ENCODE assay signal across 14 mouse cellular contexts in the genomic region with DNA sequence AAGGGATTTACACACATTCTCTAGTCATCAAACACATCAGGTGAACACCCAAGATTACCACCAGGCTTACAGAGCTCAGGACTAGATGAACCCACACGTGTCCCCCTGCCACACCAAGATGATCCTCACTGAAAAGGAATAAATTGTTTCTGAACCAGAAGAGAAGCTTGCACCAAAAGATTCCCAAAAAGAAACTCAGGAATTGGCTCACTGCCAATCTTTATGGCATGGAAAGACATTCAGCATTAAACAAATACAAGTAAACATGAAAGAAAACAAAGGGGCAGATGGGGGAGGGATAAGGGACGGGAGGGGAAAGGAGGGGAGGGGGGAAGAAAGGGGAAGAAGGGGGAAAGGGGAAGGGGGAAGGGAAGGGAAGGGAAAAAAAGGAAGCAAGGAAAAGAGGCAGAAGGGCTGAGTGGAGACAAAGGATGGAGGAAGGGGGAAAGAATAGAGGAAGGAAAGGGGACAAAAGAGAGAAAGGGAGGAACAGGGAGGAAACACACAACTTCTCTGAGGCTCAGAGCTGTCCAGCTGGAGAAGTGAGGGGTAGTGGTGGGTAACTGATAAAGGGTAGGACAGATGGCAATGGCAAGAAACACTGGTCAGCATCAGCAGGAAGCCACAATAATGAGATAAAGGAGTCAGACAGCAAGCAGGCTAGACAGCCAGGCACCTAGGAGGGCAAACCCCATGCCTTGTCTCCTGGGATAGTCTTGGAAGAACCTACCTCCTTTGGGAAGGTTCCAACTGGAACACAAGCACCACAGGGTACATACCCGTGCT. TPM values are rescaled to one million over a fixed set of nuclear protein-coding genes. Genes with fewer than 3 reads are reported as not detected.
A peak's percentile ranks its signal among the peaks of the same experiment; 100 is the strongest.
DNase-seq lines count a peak whose midpoint lies in the region; ATAC-seq and TF ChIP-seq lines count a peak whose summit lies in the region.
"Had no signal": no experiment of that assay in that cellular context is flagged by ENCODE, and none has a peak within 500 bp of the region (broad histone marks: within the 10 kb centered on the region; RNA-seq: fewer than 3 reads in every experiment).

No protein-coding gene starts in this region.

- no peak for TF ChIP-seq EP300 in lung, postnatal 0 days (IDR thresholded peaks at IDR 0.05)

- intact Hi-C loops in left cerebral cortex, adult 2 months (cut with DNase I): no loop called here
- intact Hi-C loops in left cerebral cortex, postnatal 4 days (cut with DNase I): no loop called here

- H3K27ac ChIP-seq in lung, embryonic 14.5 days (ENCODE audit: low read depth): no peak overlapping the region
- H3K27ac ChIP-seq in lung, postnatal 0 days (ENCODE audit: low read length): no peak overlapping the region
- peak overlapping the region; percentile 40; the same call in 1 of the 2 replicates for H3K27ac ChIP-seq in forebrain, embryonic 14.5 days (ENCODE audit: low read depth, low read length)
- no peak overlapping the region for H3K27ac ChIP-seq in left cerebral cortex, adult 2 months

- ATAC-seq in lung, embryonic 14.5 days (ENCODE audit: insufficient read depth): no peak
- ATAC-seq in lung, postnatal 0 days: no peak
- ATAC-seq in forebrain, embryonic 14.5 days: no peak
- ATAC-seq: CD4-positive, CD25-positive, alpha-beta regulatory T cell, adult 4 months had no signal

- no peak overlapping the region for H3K4me3 ChIP-seq in lung, embryonic 14.5 days (ENCODE audit: low read depth, low read length)
- no peak overlapping the region for H3K4me3 ChIP-seq in lung, postnatal 0 days (ENCODE audit: low read depth, low read length)
- H3K4me3 ChIP-seq in forebrain, embryonic 14.5 days (ENCODE audit: low read depth, low read length): no peak overlapping the region
- H3K4me3 ChIP-seq in megakaryocyte, embryonic 14.5 days (replicated peaks): peak overlapping the region; percentile 79
- no peak overlapping the region for H3K4me3 ChIP-seq in left cerebral cortex, adult 2 months

- no peaks in the 10 kb centered on the region for H3K9me3 ChIP-seq in lung, embryonic 14.5 days (ENCODE audit: low read depth, low read length)
- H3K9me3 ChIP-seq in lung, postnatal 0 days (ENCODE audit: low read length): no peaks in the 10 kb centered on the region
- no peaks in the 10 kb centered on the region for H3K9me3 ChIP-seq in forebrain, embryonic 14.5 days (replicated peaks; ENCODE audit: control insufficient read depth, low read length)
- H3K9me3 ChIP-seq in megakaryocyte, embryonic 14.5 days: no peaks in the 10 kb centered on the region

- DNase-seq in lung, embryonic 14.5 days: peak; percentile 55
- no peak for DNase-seq in lung, postnatal 0 days (ENCODE audit: low spot score)
- peak; percentile 19 for DNase-seq in MN1 (ENCODE audit: low spot score)
- peak; percentile 46 for DNase-seq in forebrain, embryonic 14.5 days (ENCODE audit: low spot score)
- DNase-seq in kidney, adult 9 months: no peak
- no peak for DNase-seq in left cerebral cortex, adult 2 months (ENCODE audit: extremely low spot score in 1 of 2, low spot score in 2 of 2)
- no peak for DNase-seq in left cerebral cortex, postnatal 4 days
- DNase-seq: cerebellum, postnatal 14 days; heart, adult 18-20 months; heart, postnatal 36 days; kidney, adult 11 months; lung, adult 18-20 months had no signal

- no peaks in the 10 kb centered on the region for H3K27me3 ChIP-seq in lung, embryonic 14.5 days (ENCODE audit: insufficient read depth, low read length)
- no peaks in the 10 kb centered on the region for H3K27me3 ChIP-seq in lung, postnatal 0 days (replicated peaks; ENCODE audit: insufficient read depth, low read length)
- H3K27me3 ChIP-seq in forebrain, embryonic 14.5 days (replicated peaks; ENCODE audit: control insufficient read depth, insufficient read depth, low read length): no peaks in the 10 kb centered on the region
- H3K27me3 ChIP-seq in megakaryocyte, embryonic 14.5 days (replicated peaks): no peaks in the 10 kb centered on the region

- no peak overlapping the region for H3K9ac ChIP-seq in lung, embryonic 14.5 days
- no peak overlapping the region for H3K9ac ChIP-seq in lung, postnatal 0 days (replicated peaks; ENCODE audit: low read depth)
- no peak overlapping the region for H3K9ac ChIP-seq in forebrain, embryonic 14.5 days (ENCODE audit: low read length)

- H3K4me2 ChIP-seq in lung, embryonic 14.5 days: no peak overlapping the region
- H3K4me2 ChIP-seq in lung, postnatal 0 days (replicated peaks; ENCODE audit: low read depth, low read length): no peak overlapping the region
- no peak overlapping the region for H3K4me2 ChIP-seq in forebrain, embryonic 14.5 days (ENCODE audit: low read length)

- H3K36me3 ChIP-seq in lung, embryonic 14.5 days (ENCODE audit: insufficient read depth): 0 out of 2 replicates have a peak, but pooled peaks cover 3% of the 10 kb centered on the region
- no peaks in the 10 kb centered on the region for H3K36me3 ChIP-seq in lung, postnatal 0 days (ENCODE audit: insufficient read depth, low read length)
- no peaks in the 10 kb centered on the region for H3K36me3 ChIP-seq in forebrain, embryonic 14.5 days (ENCODE audit: control insufficient read depth, insufficient read depth, low read length)
- H3K36me3 ChIP-seq in megakaryocyte, embryonic 14.5 days (replicated peaks; ENCODE audit: low read length): peaks cover 46% of the 10 kb centered on the region

- TF ChIP-seq CTCF in lung, embryonic 14.5 days (IDR thresholded peaks at IDR 0.05; ENCODE audit: low read depth): no peak
- no peak for TF ChIP-seq CTCF in lung, postnatal 0 days (IDR thresholded peaks at IDR 0.05)
- TF ChIP-seq CTCF in left cerebral cortex, adult 2 months (IDR thresholded peaks at IDR 0.05): no peak

- 40% methylated on average over 3 of the region's 3 CpGs for WGBS in lung, embryonic 14.5 days
- WGBS in lung, postnatal 0 days: 38% methylated on average over 3 of the region's 3 CpGs
- 33% methylated on average over 3 of the region's 3 CpGs for WGBS in forebrain, embryonic 14.5 days

- H3K4me1 ChIP-seq in lung, embryonic 14.5 days (ENCODE audit: insufficient read depth): 0 out of 2 replicates have a peak, but pooled peaks cover 8% of the 10 kb centered on the region
- no peaks in the 10 kb centered on the region for H3K4me1 ChIP-seq in lung, postnatal 0 days (ENCODE audit: insufficient read depth, low read depth, low read length)
- H3K4me1 ChIP-seq in forebrain, embryonic 14.5 days (ENCODE audit: control insufficient read depth, insufficient read depth, low read length): peaks cover 13% of the 10 kb centered on the region
- peaks cover 100% of the 10 kb centered on the region for H3K4me1 ChIP-seq in megakaryocyte, embryonic 14.5 days

RNA-seq across cellular contexts. Expression of a gene that starts 43.5 kb away (rescaled TPM):
- 87.5 and 96.8 TPM in 2 replicates for polyA plus RNA-seq in lung, embryonic 14.5 days (2014; fragmentation: Nextera tagmentation; extraction: Ambion mirVana)
- polyA plus RNA-seq in lung, postnatal 0 days (2015; fragmentation: Nextera tagmentation; extraction: Ambion mirVana): 79.1 and 86.4 TPM in 2 replicates
- 123 and 125 TPM in 2 replicates for polyA plus RNA-seq in forebrain, embryonic 14.5 days (2014; fragmentation: Nextera tagmentation; extraction: Ambion mirVana)
- 3.2 and 13.4 TPM in 2 replicates for polyA plus RNA-seq in megakaryocyte, embryonic 14.5 days (2012; ENCODE audit: insufficient read depth, low replicate concordance)
- 100 to 1,000 TPM; 242 to 255 TPM for total RNA-seq in left cerebral cortex, adult 2 months (2021)
- 100 to 1,000 TPM; 198 to 204 TPM for total RNA-seq in left cerebral cortex, postnatal 4 days (2021)

Comparison
In these comparisons a context has a peak if more than half of its experiments do, and no peak if none do; other contexts are left out.
1. DNase-seq: peak in lung, embryonic 14.5 days (single experiment), MN1 (single experiment) and forebrain, embryonic 14.5 days (single experiment); none in lung, postnatal 0 days (single experiment), kidney, adult 9 months (single experiment), left cerebral cortex, adult 2 months (0 of 2) and left cerebral cortex, postnatal 4 days (single experiment).